Mouse (Mus musculus) cerebellum, adult 9-11 months (tissue): Measurements from ENCODE around the gene Cald1.

Experiments
- DNase-seq: peaks from one replicate; pipeline ENCODE4 v3.0.0; 2022

The Cald1 gene

GRCm38 (mm10) chr6:34674416-34674815 is 76.1 kb downstream of the Cald1 start:
- no peak for DNase-seq

- DNase-seq: no peak
Measured at GRCm38 (mm10) chr6:34674897-34675296, 76.6 kb downstream of the Cald1 start.

GRCm38 (mm10) chr6:34682126-34682525 is 83.8 kb downstream of the Cald1 start:
- DNase-seq: no peak

GRCm38 (mm10) chr6:34684886-34685285 is 86.6 kb downstream of the Cald1 start:
- DNase-seq: no peak

- DNase-seq: no peak
Measured at GRCm38 (mm10) chr6:34688971-34689370, 90.7 kb downstream of the Cald1 start.

GRCm38 (mm10) chr6:34691416-34691815 is 93.1 kb downstream of the Cald1 start:
- DNase-seq: no peak

- DNase-seq: no peak
Measured at GRCm38 (mm10) chr6:34694096-34694495, 95.8 kb downstream of the Cald1 start.

- no peak for DNase-seq
Measured at GRCm38 (mm10) chr6:34703421-34704120, 105.3 kb downstream of the Cald1 start.

GRCm38 (mm10) chr6:34707521-34707920 is 109.2 kb downstream of the Cald1 start:
- no peak for DNase-seq

GRCm38 (mm10) chr6:34708650-34709265 is 110.5 kb downstream of the Cald1 start:
- peak; percentile 71 for DNase-seq

GRCm38 (mm10) chr6:34709289-34709688 is 111.0 kb downstream of the Cald1 start:
- DNase-seq: peak; percentile 81

- peak; percentile 49 for DNase-seq
Measured at GRCm38 (mm10) chr6:34709946-34710682, 111.8 kb downstream of the Cald1 start.

GRCm38 (mm10) chr6:34710848-34711247 is 112.5 kb downstream of the Cald1 start:
- peak; percentile 19 for DNase-seq

- peak; percentile 9 for DNase-seq
Measured at GRCm38 (mm10) chr6:34711620-34712019, 113.3 kb downstream of the Cald1 start.

- no peak for DNase-seq
Measured at GRCm38 (mm10) chr6:34713169-34713568, 114.9 kb downstream of the Cald1 start.

GRCm38 (mm10) chr6:34713777-34714176 is 115.5 kb downstream of the Cald1 start:
- DNase-seq: no peak

- no peak for DNase-seq
Measured at GRCm38 (mm10) chr6:34714612-34715011, 116.3 kb downstream of the Cald1 start.

GRCm38 (mm10) chr6:34716206-34716887 is 118.0 kb downstream of the Cald1 start:
- no peak for DNase-seq

- DNase-seq: no peak
Measured at GRCm38 (mm10) chr6:34716888-34717635, 118.8 kb downstream of the Cald1 start.

- no peak for DNase-seq
Measured at GRCm38 (mm10) chr6:34717651-34718050, 119.4 kb downstream of the Cald1 start.

GRCm38 (mm10) chr6:34719141-34719680 is 120.9 kb downstream of the Cald1 start:
- no peak for DNase-seq

- DNase-seq: no peak
Measured at GRCm38 (mm10) chr6:34720447-34720846, 122.1 kb downstream of the Cald1 start.
